Mouse (Mus musculus): Measurements from ENCODE around the gene Aip. TPM values are rescaled to one million over a fixed set of nuclear protein-coding genes. Genes with fewer than 3 reads are reported as not detected.
A peak's percentile ranks its signal among the peaks of the same experiment; 100 is the strongest.
"Not testable (repeated sequence)": the region's sequence is repeated elsewhere in the genome, so short reads cannot be mapped to it uniquely, and the experiment has no call there.

Gene Aip
- total RNA-seq, 2 experiments from 2014 or later: 121 to 126 TPM

GRCm38 (mm10) chr19:4136463-4136862 is 10.8 kb upstream of the Aip start:
- no peak for DNase-seq (ENCODE audit: low spot score in 2 of 2)

GRCm38 (mm10) chr19:4135963-4136345 is 10.3 kb upstream of the Aip start:
- DNase-seq (ENCODE audit: low spot score in 2 of 2): not testable (repeated sequence)

- DNase-seq (ENCODE audit: low spot score in 2 of 2): not testable (repeated sequence)
These were observed 9.7 kb upstream of the Aip start for GRCm38 (mm10) chr19:4135229-4135962.

- DNase-seq (ENCODE audit: low spot score in 2 of 2): no peak
These were observed 8.7 kb upstream of the Aip start for GRCm38 (mm10) chr19:4134354-4134753.

GRCm38 (mm10) chr19:4131768-4132167 is 6.1 kb upstream of the Aip start:
- no peak for DNase-seq (ENCODE audit: low spot score in 2 of 2)

GRCm38 (mm10) chr19:4131075-4131474 is 5.4 kb upstream of the Aip start:
- no peak for DNase-seq (ENCODE audit: low spot score in 2 of 2)

GRCm38 (mm10) chr19:4130106-4130505 is 4.4 kb upstream of the Aip start:
- DNase-seq (ENCODE audit: low spot score in 2 of 2): no peak

GRCm38 (mm10) chr19:4129462-4129861 is 3.8 kb upstream of the Aip start:
- no peak for DNase-seq (ENCODE audit: low spot score in 2 of 2)

GRCm38 (mm10) chr19:4126759-4127495 is 1.3 kb upstream of the Aip start:
- DNase-seq (ENCODE audit: low spot score in 2 of 2): no peak

GRCm38 (mm10) chr19:4125268-4125667 is 390 bp downstream of the Aip start:
- DNase-seq (ENCODE audit: low spot score in 2 of 2): peak in 1 of 2 experiments; percentile 24

GRCm38 (mm10) chr19:4124432-4124831 is 1.2 kb downstream of the Aip start:
- no peak for DNase-seq (ENCODE audit: low spot score in 2 of 2)

GRCm38 (mm10) chr19:4122411-4123370 is 3.0 kb downstream of the Aip start:
- DNase-seq (ENCODE audit: low spot score in 2 of 2): no peak

- not testable (repeated sequence) for DNase-seq (ENCODE audit: low spot score in 2 of 2)
These were observed 3.8 kb downstream of the Aip start for GRCm38 (mm10) chr19:4121896-4122295.

- DNase-seq (ENCODE audit: low spot score in 2 of 2): peak; percentile 97 to 98
These were observed 4.4 kb downstream of the Aip start for GRCm38 (mm10) chr19:4121097-4121805.

- no peak for DNase-seq (ENCODE audit: low spot score in 2 of 2)
These were observed 5.2 kb downstream of the Aip start for GRCm38 (mm10) chr19:4120496-4120895.

GRCm38 (mm10) chr19:4119716-4120487 is 5.8 kb downstream of the Aip start:
- no peak for DNase-seq (ENCODE audit: low spot score in 2 of 2)

- no peak for DNase-seq (ENCODE audit: low spot score in 2 of 2)
These were observed 7.3 kb downstream of the Aip start for GRCm38 (mm10) chr19:4118350-4118749.

- no peak for DNase-seq (ENCODE audit: low spot score in 2 of 2)
These were observed 8.7 kb downstream of the Aip start for GRCm38 (mm10) chr19:4117006-4117405.

- DNase-seq (ENCODE audit: low spot score in 2 of 2): no peak
These were observed 9.8 kb downstream of the Aip start for GRCm38 (mm10) chr19:4115816-4116215.

GRCm38 (mm10) chr19:4115144-4115543 is 10.5 kb downstream of the Aip start:
- no peak for DNase-seq (ENCODE audit: low spot score in 2 of 2)

Measured in left cerebral cortex, adult 18-20 months (tissue).